In genomic region chr5:137039453-137039852, GRCm38 (mm10) we compare ENCODE assay signal across 20 mouse cellular contexts. TPM values are rescaled to one million over a fixed set of nuclear protein-coding genes. Genes with fewer than 3 reads are reported as not detected.
"Had no signal": no experiment of that assay in that cellular context is flagged by ENCODE, and none has a peak within 500 bp of the region (broad histone marks: within the 10 kb centered on the region; RNA-seq: fewer than 3 reads in every experiment).

No protein-coding gene starts in this region.

- ATAC-seq: midbrain, embryonic 16.5 days had no signal

- DNase-seq: lung, adult 18-20 months; lung, embryonic 14.5 days; lung, postnatal 10 days; lung, postnatal 4 days; midbrain, embryonic 14.5 days; retina, postnatal 1 day; right cerebral cortex, adult 18-20 months; right cerebral cortex, postnatal 25 days; right cerebral cortex, postnatal 4 days; spleen, adult 18-20 months; thymus, adult 2 months; thymus, postnatal 25 days; thymus, postnatal 4 days had no signal

- H3K9ac ChIP-seq: lung, embryonic 14.5 days; midbrain, embryonic 12.5 days; neural tube, embryonic 13.5 days; neural tube, embryonic 15.5 days had no signal

- H3K27ac ChIP-seq: midbrain, embryonic 10.5 days; midbrain, embryonic 12.5 days; neural tube, embryonic 13.5 days; neural tube, embryonic 15.5 days had no signal

- H3K4me1 ChIP-seq: midbrain, embryonic 10.5 days; midbrain, embryonic 12.5 days; neural tube, embryonic 15.5 days had no signal

- H3K9me3 ChIP-seq: midbrain, embryonic 10.5 days; midbrain, embryonic 12.5 days; neural tube, embryonic 13.5 days; neural tube, embryonic 15.5 days had no signal

- H3K27me3 ChIP-seq: neural tube, embryonic 15.5 days had no signal

- H3K4me2 ChIP-seq: lung, embryonic 14.5 days; midbrain, embryonic 12.5 days; neural tube, embryonic 13.5 days; neural tube, embryonic 15.5 days had no signal

- H3K4me3 ChIP-seq: midbrain, embryonic 10.5 days; midbrain, embryonic 12.5 days; myocyte; neural tube, embryonic 13.5 days; neural tube, embryonic 15.5 days had no signal

RNA-seq across cellular contexts. Expression of gene Serpine1, which starts 32.6 kb away (rescaled TPM):
- polyA plus RNA-seq: neural tube, embryonic 11.5 days had no signal
